Mouse (Mus musculus) embryonic facial prominence, embryonic 12.5 days (tissue): ENCODE results near the gene Gm6583. TPM values are rescaled to one million over a fixed set of nuclear protein-coding genes. Genes with fewer than 3 reads are reported as not detected.

Source experiments
- ATAC-seq: fragments of 200-750 bp; cut with Nextera tagmentation; 2 replicates; pipeline ENCODE4 v1.8.0; 2017; ENCODE audit not compliant: insufficient number of reproducible peaks, insufficient read depth, low FRiP score, low TSS enrichment
- H3K27ac ChIP-seq: fragments of 300-500 bp; sonication (generic); 2 replicates; pipeline ENCODE4 v1.5.1; 2016; ENCODE audit warnings: mild to moderate bottlenecking
- H3K27me3 ChIP-seq: fragments of 300-500 bp; sonication (generic); 2 replicates; pipeline ENCODE4 v1.6.1; 2016; ENCODE audit warnings: mild to moderate bottlenecking, moderate library complexity
- H3K36me3 ChIP-seq: fragments of 300-500 bp; sonication (generic); 2 replicates; pipeline ENCODE4 v1.6.1; 2016; ENCODE audit warnings: mild to moderate bottlenecking
- H3K4me1 ChIP-seq: fragments of 300-500 bp; sonication (generic); 2 replicates; pipeline ENCODE4 v1.6.1; 2016
- H3K4me2 ChIP-seq: fragments of 300-500 bp; sonication (generic); replicated peaks from 2 replicates; pipeline ENCODE4 v1.6.1; 2016; ENCODE audit warnings: mild to moderate bottlenecking, moderate library complexity
- H3K4me3 ChIP-seq: fragments of 300-500 bp; sonication (generic); 2 replicates; pipeline ENCODE4 v1.5.1; 2016; ENCODE audit warnings: mild to moderate bottlenecking
- H3K9ac ChIP-seq: fragments of 300-500 bp; sonication (generic); 2 replicates; pipeline ENCODE4 v1.6.1; 2016; ENCODE audit warnings: mild to moderate bottlenecking, moderate library complexity
- H3K9me3 ChIP-seq: fragments of 300-500 bp; sonication (generic); 2 replicates; pipeline ENCODE4 v1.6.1; 2016; ENCODE audit warnings: mild to moderate bottlenecking, moderate library complexity
- WGBS: fragments of 180-500 bp; shearing (Covaris S2); methylation state at CpG from one replicate; pipeline ENCODE4 v1.1.7; 2016; 5-methylcytosine and 5-hydroxymethylcytosine counted together
- polyA plus RNA-seq: library from polyadenylated mRNA; unstranded; fragments of >200 nt; fragmentation: Nextera tagmentation; extraction: Ambion mirVana; gene quantifications from 2 replicates; pipeline ENCODE4 v1.2.1, GENCODE M21; 2016

Gene Gm6583
- polyA plus RNA-seq, 1 experiment from 2014 or later, result 0.41 TPM

- H3K4me3 ChIP-seq, result no peak overlapping the region
- ATAC-seq, result no peak
- H3K9me3 ChIP-seq, result no peaks in the 10 kb centered on the region
- 88% methylated on average over 13 of the region's 13 CpGs for WGBS
- H3K4me1 ChIP-seq, result peaks cover 8% of the 10 kb centered on the region; the same call in 1 of the 2 replicates
- H3K4me2 ChIP-seq, result no peak overlapping the region
- H3K36me3 ChIP-seq, result peaks cover 36% of the 10 kb centered on the region; the same call in 1 of the 2 replicates
- H3K27ac ChIP-seq, result no peak overlapping the region
- H3K27me3 ChIP-seq, result no peaks in the 10 kb centered on the region
- H3K9ac ChIP-seq, result no peak overlapping the region
Observed at GRCm38 (mm10) chr5:112384805-112385472, 29.1 kb upstream of the Gm6583 start.

DNA sequence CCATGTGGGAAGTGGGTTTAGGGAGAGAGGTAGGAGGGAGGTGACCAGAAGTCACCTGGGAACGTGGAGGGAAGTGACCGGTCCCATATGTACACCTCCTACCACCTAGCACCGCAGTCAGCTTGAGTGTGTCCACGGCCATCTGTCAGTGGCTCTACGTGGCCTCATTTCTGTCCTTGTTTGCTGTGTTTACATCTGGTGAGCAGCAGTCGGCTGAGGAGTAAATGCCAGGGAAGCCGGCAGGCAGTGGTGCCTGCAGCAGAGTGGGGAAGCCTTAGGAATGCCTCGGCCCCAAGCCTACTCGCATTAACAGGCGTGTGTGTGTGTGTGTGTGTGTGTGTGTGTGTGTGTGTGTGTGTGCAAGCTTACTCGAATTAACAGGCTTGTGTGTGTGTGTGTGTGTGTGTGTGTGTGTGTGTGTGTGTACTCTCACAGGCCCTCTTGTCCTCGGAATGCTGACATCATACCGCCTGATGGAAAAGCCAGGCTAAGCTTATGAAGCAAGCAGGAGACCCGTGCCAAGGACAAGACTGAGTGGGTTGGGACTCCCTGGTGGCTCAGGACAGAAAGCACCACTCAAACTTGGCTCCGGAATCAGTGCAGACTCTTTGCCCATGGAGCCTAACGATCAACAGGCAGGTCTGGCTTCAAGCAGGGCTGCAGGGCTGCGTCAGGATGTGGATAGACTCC is 27.0 kb upstream of the Gm6583 start:
- Histone ChIP-seq H3K36me3 (peaks cover 47% of the 10 kb centered on the region; the same call in 1 of the 2 replicates), H3K4me1 (peaks cover 8% of the 10 kb centered on the region; the same call in 1 of the 2 replicates), H3K27ac (peak overlapping the region; percentile 46; the same call in 1 of the 2 replicates), H3K9me3 (no peaks in the 10 kb centered on the region), H3K9ac (no peak overlapping the region), H3K27me3 (no peaks in the 10 kb centered on the region), H3K4me2 (no peak overlapping the region), H3K4me3 (no peak overlapping the region)
- WGBS, result 51% methylated on average over 16 of the region's 17 CpGs
- ATAC-seq, result no peak

- no peak overlapping the region for H3K27ac ChIP-seq
- H3K36me3 ChIP-seq, result peaks cover 54% of the 10 kb centered on the region
- no peak overlapping the region for H3K9ac ChIP-seq
- H3K4me3 ChIP-seq, result no peak overlapping the region
- H3K4me2 ChIP-seq, result no peak overlapping the region
- no peak for ATAC-seq
- H3K9me3 ChIP-seq, result no peaks in the 10 kb centered on the region
- H3K4me1 ChIP-seq, result peaks cover 8% of the 10 kb centered on the region; the same call in 1 of the 2 replicates
- no peaks in the 10 kb centered on the region for H3K27me3 ChIP-seq
- WGBS, result 53% methylated on average over 9 of the region's 9 CpGs
Observed at GRCm38 (mm10) chr5:112382042-112382441, 26.2 kb upstream of the Gm6583 start.

GRCm38 (mm10) chr5:112381154-112381553 is 25.3 kb upstream of the Gm6583 start:
- Histone ChIP-seq H3K4me1 (peaks cover 8% of the 10 kb centered on the region; the same call in 1 of the 2 replicates), H3K9me3 (no peaks in the 10 kb centered on the region), H3K27ac (no peak overlapping the region), H3K27me3 (no peaks in the 10 kb centered on the region), H3K4me2 (no peak overlapping the region), H3K4me3 (no peak overlapping the region), H3K9ac (no peak overlapping the region), H3K36me3 (peaks cover 48% of the 10 kb centered on the region)
- no peak for ATAC-seq
- 85% methylated on average over 11 of the region's 11 CpGs for WGBS

- Histone ChIP-seq H3K4me2 (no peak overlapping the region), H3K4me3 (no peak overlapping the region), H3K9ac (no peak overlapping the region), H3K4me1 (peaks cover 8% of the 10 kb centered on the region; the same call in 1 of the 2 replicates), H3K36me3 (peaks cover 59% of the 10 kb centered on the region), H3K27ac (no peak overlapping the region), H3K9me3 (no peaks in the 10 kb centered on the region), H3K27me3 (no peaks in the 10 kb centered on the region)
- ATAC-seq, result no peak
- 72% methylated on average over 6 of the region's 6 CpGs for WGBS
Observed at GRCm38 (mm10) chr5:112378716-112379115, 22.9 kb upstream of the Gm6583 start.

DNA sequence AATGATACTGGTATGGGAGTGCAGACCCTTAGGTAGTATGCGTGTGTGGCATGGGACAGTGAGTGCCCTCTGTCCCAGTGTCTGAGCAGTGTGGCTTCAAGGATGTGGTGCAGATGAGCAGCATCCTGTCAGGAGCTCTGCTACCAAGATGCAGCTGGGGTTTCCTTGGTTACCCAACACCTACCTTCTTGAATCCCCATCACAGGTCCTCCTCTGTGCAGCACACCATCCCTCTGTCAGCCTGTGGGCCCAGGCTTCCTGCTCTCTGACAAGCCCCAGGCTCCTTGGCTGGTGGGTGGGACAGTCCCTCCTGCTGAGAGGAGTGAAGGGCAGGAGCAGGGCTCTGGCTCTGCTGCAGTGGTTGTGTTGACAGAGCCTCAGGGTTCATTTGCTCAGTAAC is 21.5 kb upstream of the Gm6583 start:
- WGBS, result 93% methylated on average over 1 of the region's 1 CpGs
- H3K27me3 ChIP-seq, result no peaks in the 10 kb centered on the region
- peaks cover 71% of the 10 kb centered on the region for H3K36me3 ChIP-seq
- no peak for ATAC-seq
- no peak overlapping the region for H3K4me3 ChIP-seq
- H3K27ac ChIP-seq, result no peak overlapping the region
- no peaks in the 10 kb centered on the region for H3K9me3 ChIP-seq
- H3K9ac ChIP-seq, result no peak overlapping the region
- H3K4me2 ChIP-seq, result no peak overlapping the region
- peaks cover 6% of the 10 kb centered on the region; the same call in 1 of the 2 replicates for H3K4me1 ChIP-seq

DNA sequence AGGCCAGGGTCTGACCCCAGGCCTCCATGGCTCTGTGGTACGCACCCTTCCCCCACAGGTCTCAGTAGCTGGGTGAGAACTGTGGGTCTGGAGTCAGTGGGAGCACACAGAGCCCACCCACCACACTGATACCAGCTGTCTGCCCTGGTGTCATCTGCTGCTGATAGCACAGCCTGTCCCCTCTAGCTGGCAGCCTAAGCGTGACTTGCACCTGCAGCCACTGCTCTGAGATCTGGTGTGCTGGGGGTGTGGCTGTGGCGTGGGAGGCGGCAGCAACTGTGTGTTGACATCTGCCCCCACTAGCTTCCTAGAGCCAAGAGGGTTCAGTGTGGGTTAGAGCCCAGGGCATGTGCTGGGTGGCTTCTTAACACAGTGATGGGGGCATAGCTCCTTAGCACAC is 20.3 kb upstream of the Gm6583 start:
- Histone ChIP-seq H3K36me3 (peaks cover 75% of the 10 kb centered on the region), H3K9ac (no peak overlapping the region), H3K9me3 (no peaks in the 10 kb centered on the region), H3K4me2 (no peak overlapping the region), H3K4me3 (no peak overlapping the region), H3K4me1 (no peaks in the 10 kb centered on the region), H3K27me3 (no peaks in the 10 kb centered on the region), H3K27ac (no peak overlapping the region)
- ATAC-seq, result no peak
- WGBS, result 88% methylated on average over 4 of the region's 4 CpGs

DNA sequence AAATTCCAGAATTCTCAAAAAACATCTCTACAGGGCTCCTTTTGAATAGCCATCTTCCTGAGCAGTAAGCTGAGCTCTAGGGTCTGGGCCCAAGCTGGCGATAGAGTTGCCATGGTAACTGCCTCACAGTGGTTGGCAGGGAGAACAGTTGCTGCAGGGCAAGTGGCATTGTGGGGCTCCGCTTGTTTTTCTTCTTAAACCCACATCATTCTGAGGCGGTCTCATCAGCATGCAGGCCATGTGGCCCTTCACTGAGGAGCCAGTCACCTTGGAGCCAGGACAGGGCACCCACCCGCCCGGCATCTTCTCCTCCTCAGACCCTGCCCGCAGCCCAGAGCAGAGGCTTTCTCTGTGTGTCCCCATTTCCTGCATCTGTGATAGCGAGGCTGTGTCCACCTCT is 16.1 kb upstream of the Gm6583 start:
- H3K4me3 ChIP-seq, result no peak overlapping the region
- H3K4me2 ChIP-seq, result no peak overlapping the region
- ATAC-seq, result no peak
- WGBS, result 52% methylated on average over 7 of the region's 7 CpGs
- no peaks in the 10 kb centered on the region for H3K27me3 ChIP-seq
- no peaks in the 10 kb centered on the region for H3K9me3 ChIP-seq
- H3K36me3 ChIP-seq, result peaks cover 82% of the 10 kb centered on the region
- no peaks in the 10 kb centered on the region for H3K4me1 ChIP-seq
- no peak overlapping the region for H3K27ac ChIP-seq
- no peak overlapping the region for H3K9ac ChIP-seq

DNA sequence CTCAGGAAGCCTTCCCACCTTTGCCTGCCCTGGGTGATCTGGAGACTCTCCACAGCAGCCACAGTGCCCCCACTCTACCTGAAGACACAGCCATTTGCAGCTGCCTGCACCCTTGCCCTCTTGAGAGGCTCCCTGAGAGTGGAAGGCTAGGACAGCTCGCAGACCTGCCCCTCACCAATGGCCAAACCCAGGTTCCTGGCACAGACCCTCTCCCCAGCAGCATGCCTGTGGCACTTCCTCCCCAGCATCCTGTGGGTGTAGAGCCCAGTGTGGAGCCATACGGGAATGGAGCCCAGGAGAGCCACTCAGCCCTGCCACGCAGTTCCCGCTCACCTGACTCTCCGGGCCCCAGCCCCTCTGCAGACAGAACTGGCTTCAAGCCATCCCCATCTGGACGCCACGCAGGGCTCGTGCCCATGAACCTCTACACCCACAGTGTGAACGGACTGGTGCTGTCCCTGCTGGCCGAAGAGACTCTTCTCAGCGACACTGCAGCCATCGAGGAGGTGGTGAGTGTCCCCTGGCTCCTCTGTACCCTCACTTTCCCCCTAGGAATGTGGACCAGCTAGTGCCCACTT is 14.5 kb upstream of the Gm6583 start:
- no peak for ATAC-seq

GRCm38 (mm10) chr5:112369326-112369725 is 13.5 kb upstream of the Gm6583 start:
- Histone ChIP-seq H3K4me3 (no peak overlapping the region), H3K27ac (no peak overlapping the region), H3K36me3 (peaks cover 82% of the 10 kb centered on the region), H3K27me3 (no peaks in the 10 kb centered on the region), H3K4me2 (no peak overlapping the region), H3K4me1 (no peaks in the 10 kb centered on the region), H3K9ac (no peak overlapping the region), H3K9me3 (no peaks in the 10 kb centered on the region)
- ATAC-seq, result no peak
- WGBS, result 89% methylated on average over 13 of the region's 13 CpGs

More for the DNA sequence above, 14.5 kb upstream of the Gm6583 start:
- H3K4me2 ChIP-seq, result no peak overlapping the region
- WGBS, result 91% methylated on average over 12 of the region's 12 CpGs
- no peaks in the 10 kb centered on the region for H3K27me3 ChIP-seq
- no peaks in the 10 kb centered on the region for H3K4me1 ChIP-seq
- H3K4me3 ChIP-seq, result no peak overlapping the region
- H3K9me3 ChIP-seq, result no peaks in the 10 kb centered on the region
- H3K9ac ChIP-seq, result no peak overlapping the region
- H3K27ac ChIP-seq, result no peak overlapping the region
- H3K36me3 ChIP-seq, result peaks cover 80% of the 10 kb centered on the region

GRCm38 (mm10) chr5:112368666-112369065 is 12.8 kb upstream of the Gm6583 start:
- no peaks in the 10 kb centered on the region for H3K4me1 ChIP-seq
- no peaks in the 10 kb centered on the region for H3K27me3 ChIP-seq
- no peak for ATAC-seq
- H3K9ac ChIP-seq, result no peak overlapping the region
- H3K4me2 ChIP-seq, result no peak overlapping the region
- H3K27ac ChIP-seq, result no peak overlapping the region
- H3K9me3 ChIP-seq, result no peaks in the 10 kb centered on the region
- H3K4me3 ChIP-seq, result no peak overlapping the region
- H3K36me3 ChIP-seq, result peaks cover 82% of the 10 kb centered on the region
- 92% methylated on average over 10 of the region's 10 CpGs for WGBS

DNA sequence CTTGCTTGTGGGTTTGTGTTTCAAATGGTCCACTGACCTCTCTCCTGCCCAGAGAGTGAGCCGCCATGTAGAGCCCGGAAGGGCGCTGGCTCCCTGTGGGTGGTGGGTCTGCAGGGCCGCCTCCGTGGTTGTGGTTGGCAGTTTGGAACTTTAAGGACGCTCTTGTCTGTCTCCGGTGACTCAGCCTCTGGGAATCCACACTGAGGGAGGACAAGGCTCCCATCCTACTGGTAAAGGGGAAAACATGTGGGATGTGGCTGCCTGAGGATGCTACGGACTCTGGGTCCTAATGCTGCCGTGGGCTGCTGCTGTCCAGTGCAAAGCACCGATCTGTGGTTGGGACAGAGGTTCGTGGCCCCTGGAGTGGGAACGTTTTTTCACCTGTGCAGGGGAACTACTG is 12.1 kb upstream of the Gm6583 start:
- Histone ChIP-seq H3K36me3 (peaks cover 82% of the 10 kb centered on the region), H3K4me2 (no peak overlapping the region), H3K4me3 (no peak overlapping the region), H3K4me1 (no peaks in the 10 kb centered on the region), H3K27ac (no peak overlapping the region), H3K9me3 (no peaks in the 10 kb centered on the region), H3K9ac (no peak overlapping the region), H3K27me3 (no peaks in the 10 kb centered on the region)
- no peak for ATAC-seq
- 85% methylated on average over 12 of the region's 12 CpGs for WGBS
